Mouse (Mus musculus) heart, adult 8-10 months (tissue): ENCODE measurements around the gene Gstm2. TPM values are rescaled to one million over a fixed set of nuclear protein-coding genes. Genes with fewer than 3 reads are reported as not detected.
"Not testable (repeated sequence)": the region's sequence is repeated elsewhere in the genome, so short reads cannot be mapped to it uniquely, and the experiment has no call there.

Experiments used
- DNase-seq: peaks from one replicate; pipeline ENCODE4 v3.0.0; 2022; ENCODE audit warnings: low spot score
- total RNA-seq, 4 experiments: library from RNA; stranded (reverse); gene quantifications; 2 replicates each; pipeline ENCODE4 v1.2.4; 2022

The Gstm2 gene
- total RNA-seq, 4 experiments from 2014 or later: 237 to 300 (median 263) TPM

DNA sequence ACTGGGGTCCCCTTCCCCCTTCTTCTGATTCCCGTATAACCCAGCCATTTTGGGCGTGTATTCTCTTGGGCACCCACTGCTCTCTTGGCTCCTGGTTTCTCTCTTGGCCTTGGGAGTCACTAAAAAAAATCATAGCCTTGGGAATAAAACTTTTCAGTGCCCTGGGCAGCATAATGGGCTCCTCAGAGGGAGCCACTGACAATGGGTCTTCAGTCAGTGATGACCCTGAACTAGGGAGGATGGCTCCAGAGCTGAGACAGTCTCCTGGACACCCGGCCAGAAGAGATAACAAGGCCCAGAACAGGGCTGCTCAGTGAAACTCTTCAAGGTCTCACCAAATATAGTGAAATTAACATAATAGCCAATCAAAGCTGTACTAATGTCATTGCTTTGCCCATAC, 12.3 kb upstream of the Gstm2 start:
- no peak for DNase-seq

- DNase-seq: no peak
Measured at GRCm38 (mm10) chr3:107996576-107996975, 10.3 kb upstream of the Gstm2 start.

GRCm38 (mm10) chr3:107995974-107996373, 9.7 kb upstream of the Gstm2 start:
- not testable (repeated sequence) for DNase-seq

- not testable (repeated sequence) for DNase-seq
Measured at GRCm38 (mm10) chr3:107985141-107985540, 1.1 kb downstream of the Gstm2 start.

GRCm38 (mm10) chr3:107984471-107984870, 1.8 kb downstream of the Gstm2 start:
- DNase-seq: no peak

DNA sequence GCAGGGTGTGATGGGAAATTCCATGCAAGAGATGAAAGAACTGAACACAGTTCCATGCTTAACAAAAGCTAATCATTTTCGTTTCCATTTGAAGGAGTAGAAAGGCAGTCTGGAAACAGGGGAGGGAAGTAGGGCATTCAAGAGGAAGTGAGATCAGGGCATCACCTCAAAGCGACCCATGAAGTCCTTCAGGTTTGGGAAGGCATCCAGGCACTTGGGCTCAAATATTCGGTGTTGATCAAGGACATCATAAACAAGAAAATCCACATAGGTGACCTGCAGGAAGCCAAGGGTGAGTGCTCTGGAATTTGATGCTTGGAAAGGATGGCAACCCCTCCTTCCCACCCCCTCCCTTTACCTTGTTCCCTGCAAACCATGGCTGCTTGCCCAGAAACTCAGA, 2.5 kb downstream of the Gstm2 start:
- DNase-seq: no peak

DNA sequence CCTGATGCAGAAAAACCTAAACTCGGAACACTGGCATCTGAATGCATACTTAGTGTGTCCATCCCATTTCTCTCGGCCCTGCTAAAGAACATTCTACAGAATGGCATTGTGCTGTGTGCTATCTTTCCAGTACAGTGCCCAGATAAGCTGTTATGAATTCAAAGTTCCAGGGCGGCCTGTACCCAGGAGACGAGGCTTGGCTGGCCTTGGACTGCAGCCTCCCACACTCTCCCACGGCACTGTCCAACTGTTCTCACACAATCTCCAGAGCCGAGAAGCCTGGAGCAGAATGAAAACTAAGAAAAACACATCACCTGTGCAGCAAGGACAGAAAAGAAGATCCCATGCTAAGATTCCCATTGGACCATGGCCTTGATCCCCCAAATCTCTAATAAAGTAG, 3.5 kb downstream of the Gstm2 start:
- no peak for DNase-seq

DNA sequence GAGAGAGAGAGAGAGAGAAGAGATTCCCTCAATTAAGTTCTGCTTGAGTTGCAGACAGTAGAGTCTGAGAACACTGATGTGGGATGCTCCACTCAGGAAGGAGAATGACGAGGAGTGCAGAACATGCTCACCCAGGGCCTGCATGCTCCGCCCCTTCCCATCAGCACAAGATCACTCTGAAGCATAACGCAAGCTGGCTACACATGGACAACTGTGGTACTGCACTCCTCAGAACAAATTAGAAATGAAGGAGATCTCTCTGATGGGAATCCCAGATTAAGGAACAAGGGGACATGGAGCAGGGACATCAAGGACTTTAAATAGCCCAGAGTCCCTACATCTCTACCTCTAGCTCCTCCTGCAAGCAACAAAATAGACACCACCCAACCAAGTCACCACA, 5.0 kb downstream of the Gstm2 start:
- no peak for DNase-seq

DNA sequence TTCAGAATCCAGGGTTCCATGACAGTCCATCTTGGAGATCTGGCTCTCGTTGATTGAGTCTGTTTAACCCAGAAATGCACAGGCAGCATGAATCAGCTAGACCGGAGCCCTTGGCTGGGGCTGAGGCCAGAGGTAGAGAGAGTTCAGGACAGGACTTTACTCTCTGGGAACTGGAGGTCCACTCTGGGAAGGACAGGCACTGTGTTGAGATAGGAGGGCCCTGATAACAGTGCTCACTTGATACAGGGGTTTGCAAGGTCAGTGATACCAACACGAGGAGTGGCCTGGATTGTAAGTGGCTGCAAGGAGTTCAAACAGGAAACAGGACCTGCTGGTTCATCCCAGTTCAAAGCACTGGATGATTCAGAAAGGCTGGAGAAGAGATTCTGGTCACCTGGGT, 8.6 kb downstream of the Gstm2 start:
- DNase-seq: no peak

DNA sequence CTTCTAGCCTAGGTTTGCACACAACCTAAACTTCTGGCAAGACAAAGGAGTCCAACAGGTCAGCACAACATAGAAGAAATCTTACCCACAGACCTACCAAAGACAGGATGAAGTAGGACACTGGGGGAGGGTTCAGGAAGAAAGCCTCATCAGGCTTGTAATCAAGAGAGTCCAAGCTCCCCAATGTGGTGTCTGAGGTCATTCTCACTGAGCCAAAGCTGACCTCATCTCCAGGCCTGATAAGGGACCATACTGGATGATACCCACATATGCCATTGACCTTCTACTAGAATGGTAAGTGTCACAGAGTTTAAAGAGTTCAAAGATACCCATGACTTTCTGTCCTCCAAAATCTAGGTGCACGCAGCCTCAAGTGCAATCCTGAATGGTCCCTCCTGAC, 12.0 kb downstream of the Gstm2 start:
- DNase-seq: no peak

DNA sequence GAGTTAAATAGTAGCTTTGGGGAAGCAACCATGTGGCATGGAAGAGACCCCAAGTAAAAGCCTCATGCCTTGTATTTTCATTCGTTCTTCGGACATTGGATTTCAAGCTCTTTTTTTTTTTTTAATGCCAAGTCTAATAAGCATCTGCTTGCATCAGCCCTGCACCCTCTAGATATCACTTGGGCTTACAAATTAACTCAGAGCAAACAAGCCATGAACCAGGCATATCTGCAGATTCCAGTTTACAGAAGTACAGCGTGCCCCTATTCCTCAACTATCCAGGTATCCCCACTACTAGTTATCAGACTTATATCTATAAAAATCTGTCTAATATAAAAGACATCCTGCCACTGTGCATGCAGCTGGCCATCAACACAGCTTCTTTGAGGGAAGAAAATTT, 14.2 kb downstream of the Gstm2 start:
- DNase-seq: no peak

DNA sequence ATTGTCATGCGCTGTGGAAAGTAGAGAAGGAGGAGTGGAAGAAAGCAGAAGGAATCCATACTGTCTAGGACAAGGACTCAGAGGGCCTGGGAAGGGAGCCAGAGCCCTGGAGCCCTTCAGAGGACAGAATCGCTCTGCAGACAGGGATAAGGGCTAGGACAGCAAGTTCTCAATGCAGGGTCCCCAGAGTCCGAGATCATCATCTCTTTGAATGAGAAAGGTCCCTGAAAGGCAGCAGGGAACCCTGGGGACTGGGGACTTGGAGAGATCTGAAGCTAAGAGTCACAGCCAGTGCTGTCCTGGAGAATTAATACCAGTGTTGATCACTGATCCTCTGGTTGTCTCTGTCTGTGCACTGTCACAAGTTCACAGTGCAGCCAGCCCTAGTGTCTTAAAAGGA, 15.2 kb downstream of the Gstm2 start:
- not testable (repeated sequence) for DNase-seq

DNA sequence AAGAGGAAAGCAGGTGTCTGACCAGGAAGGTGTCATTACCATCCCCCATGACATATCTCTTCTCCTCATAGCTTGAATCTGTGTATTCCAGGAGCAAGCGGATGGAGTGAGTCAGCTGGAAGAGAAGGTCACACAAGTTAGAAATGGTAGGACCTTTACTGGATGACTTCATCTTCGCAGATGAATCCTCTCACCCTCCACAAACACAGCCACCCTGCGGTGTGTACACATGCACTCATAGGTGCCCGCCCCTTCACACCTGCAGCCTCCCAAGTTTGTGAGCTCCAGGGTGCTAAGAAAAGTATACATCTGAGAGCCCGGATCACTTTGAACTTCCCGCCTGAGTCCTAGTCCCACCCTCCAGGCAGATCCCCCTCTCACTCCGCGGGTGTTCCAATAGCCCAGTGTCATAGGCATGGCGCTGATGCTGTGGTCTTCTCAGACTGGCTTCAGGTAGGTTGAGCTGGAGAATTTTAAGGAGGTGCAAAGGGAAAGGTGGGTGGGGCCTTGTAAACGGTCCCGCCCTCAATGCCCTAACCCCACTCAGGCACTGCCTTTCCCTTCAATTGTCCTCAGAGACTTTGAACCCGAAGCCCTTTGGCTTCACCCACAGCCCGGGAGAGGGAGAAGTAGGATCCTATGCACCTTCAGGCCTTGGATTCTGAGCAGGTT, 17.4 kb downstream of the Gstm2 start, which contains the start of gene Gstm3:
Gene Gstm3 (minus strand): TSS at position 560 of the 672 bp plus-strand sequence.
- no peak for DNase-seq

- DNase-seq: no peak
Measured at GRCm38 (mm10) chr3:107966631-107967030, 19.6 kb downstream of the Gstm2 start.

- DNase-seq: no peak
Measured at GRCm38 (mm10) chr3:107965592-107965991, 20.7 kb downstream of the Gstm2 start.

DNA sequence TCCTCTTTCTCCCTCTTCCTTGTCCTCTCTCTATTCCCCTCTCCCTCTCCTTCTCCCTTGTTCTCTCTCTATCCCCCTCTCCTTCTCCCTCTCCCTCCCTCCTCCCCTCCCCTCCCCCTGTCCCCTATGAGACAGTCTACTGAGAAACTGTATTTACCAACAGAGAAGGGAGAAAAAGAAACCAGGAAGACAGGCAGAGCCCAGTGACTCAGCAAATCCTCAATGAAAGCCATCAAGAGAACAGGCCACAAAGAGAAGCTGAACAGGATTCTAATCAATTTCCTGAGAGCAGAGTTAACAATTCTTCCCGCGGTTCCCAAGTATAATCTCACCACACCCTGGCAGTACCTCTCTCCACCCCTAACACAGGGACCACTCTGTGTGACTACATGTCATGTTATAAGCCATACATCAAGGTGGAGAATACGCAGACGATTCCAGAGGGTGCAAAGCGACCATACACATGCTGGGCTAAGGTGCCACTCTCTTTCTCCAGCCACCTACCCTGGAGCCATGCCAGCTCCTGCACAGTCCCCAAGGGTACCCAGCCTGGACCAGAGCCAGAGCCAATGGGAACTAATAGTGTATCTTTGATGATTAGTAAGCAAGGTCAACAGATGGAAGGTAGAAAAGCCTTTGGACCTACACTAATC, 21.5 kb downstream of the Gstm2 start:
- DNase-seq: no peak

DNA sequence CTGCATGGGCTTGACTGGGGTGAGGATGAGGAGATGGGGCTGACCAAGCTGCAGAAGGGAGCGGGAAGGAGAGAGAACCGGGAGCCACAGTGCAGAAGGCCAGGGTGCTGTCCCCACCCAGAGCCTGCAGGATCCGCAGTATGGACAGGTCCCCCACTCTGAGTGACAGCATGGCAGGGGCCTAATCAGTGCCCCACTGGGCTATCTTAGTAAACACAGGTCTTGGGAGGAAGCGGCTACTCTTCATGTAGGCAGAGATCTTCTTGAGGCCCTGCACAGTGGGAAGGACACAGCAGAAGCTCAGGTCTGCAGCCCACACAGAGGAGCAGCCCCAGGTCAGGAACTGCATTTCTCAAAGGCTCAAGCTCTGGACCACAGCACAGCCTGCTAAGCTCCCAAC, 22.2 kb downstream of the Gstm2 start:
- no peak for DNase-seq

DNA sequence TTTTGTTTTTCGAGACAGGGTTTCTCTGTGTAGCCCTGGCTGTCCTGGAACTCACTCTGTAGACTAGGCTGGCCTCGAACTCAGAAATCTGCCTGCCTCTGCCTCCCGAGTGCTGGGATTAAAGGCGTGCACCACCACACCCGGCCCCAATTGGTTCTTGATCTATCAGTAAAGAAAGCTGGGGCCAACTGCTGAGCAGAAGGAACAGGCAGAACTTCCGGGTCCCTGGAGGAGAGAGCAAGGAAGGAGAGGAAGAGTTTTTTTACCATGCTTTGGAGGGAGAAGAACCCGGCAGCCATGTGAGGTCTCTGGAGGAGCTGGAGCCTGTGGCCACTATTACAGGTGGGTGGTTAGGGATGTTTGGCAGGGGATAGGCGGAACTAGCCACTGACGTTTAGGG, 31.0 kb downstream of the Gstm2 start:
- DNase-seq: not testable (repeated sequence)

DNA sequence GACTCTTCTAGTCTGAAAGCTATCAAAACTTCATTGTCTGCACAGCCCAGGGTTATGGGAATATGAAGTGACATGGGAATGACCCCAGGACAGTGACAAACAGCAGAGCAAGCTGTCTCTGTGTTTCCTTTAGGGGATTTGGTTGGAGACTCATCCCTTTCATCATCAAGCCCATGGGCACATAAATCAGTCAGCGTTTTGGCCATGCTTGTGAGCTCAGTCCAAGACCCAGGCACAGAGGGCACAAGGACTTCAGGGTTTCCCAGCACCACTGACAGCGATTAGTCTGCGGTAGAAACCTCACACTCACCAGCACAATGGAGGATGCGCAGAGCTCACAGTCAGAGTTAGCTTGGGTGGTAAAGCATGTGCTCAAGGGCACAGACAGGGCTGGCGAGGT, 32.3 kb downstream of the Gstm2 start:
- no peak for DNase-seq

DNA sequence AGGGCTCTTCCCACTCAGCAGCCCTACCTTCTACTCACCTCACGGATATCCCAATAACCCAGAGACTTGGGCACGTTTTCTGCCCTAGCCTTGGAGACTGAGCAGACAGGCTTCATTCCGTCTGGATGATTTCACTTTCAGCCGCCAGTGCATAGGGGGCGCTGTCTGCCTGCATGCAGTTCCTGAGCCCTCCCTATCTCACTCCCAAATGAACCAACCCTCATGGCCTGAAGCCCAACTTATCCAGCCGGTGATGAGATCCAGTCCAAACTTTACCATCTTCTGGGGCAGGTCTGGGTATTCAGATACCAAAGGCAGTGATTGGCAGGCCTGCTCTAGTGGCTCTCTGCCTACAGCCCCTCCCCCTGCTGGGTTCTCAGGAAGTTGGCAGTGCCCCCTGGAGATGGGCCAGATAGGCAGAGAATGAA, 32.9 kb downstream of the Gstm2 start:
- peak; percentile 83 for DNase-seq

DNA sequence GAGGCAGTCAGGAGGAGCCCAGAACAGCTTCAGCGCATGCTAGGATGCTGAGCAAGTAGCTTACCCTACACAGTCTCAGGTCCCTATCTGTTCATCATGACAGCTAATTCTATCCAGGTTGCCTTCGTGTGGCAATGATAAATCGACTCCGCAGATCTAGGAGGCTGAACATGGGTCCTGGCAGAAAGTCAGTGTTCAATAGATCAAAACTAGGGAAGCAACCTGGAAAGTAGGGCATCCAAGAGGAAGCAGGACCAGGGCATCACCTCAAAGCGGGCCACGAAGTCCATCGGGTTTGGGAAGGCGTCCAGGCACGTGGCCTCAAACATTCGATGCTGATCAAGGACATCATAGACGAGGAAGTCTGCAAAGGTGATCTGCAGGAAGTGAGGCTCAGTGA, 35.7 kb downstream of the Gstm2 start:
- no peak for DNase-seq

DNA sequence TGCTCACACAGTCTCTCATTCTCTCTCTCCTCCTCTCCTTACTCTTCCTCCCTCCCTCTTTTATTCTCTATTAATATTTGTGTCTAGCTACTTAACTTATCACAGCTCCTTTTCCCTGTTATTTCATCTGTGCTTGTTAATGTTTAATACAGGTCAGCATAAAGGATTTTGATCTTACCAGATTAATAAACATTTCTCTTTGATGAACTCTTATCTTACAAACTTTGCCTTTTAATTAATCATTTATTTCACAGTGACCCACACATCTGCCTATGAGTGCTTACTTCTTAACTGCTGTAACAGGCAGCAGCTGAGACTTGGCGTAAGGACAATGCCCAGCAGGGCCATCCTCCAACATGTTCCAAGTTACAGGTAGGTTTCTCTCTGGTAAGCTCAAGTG, 36.8 kb downstream of the Gstm2 start:
- DNase-seq: not testable (repeated sequence)

- no peak for DNase-seq
Measured at GRCm38 (mm10) chr3:107945729-107946128, 40.5 kb downstream of the Gstm2 start.
